Mouse (Mus musculus) cerebellum, adult (tissue): ENCODE results near the gene Meis1.

Source experiments
- ATAC-seq: cut with Nextera tagmentation; 2 replicates; pipeline ENCODE4 v1.9.2; 2017; ENCODE audit warnings: mild to moderate bottlenecking, moderate library complexity, mixed read lengths; ENCODE audit not compliant: insufficient number of reproducible peaks, low FRiP score, low TSS enrichment

Meis1 gene

GRCm38 (mm10) chr11:18957097-18957804, 61.5 kb downstream of the Meis1 start:
- no peak for ATAC-seq

GRCm38 (mm10) chr11:18955969-18956368, 62.8 kb downstream of the Meis1 start:
- ATAC-seq, result no peak

- ATAC-seq, result no peak
These were observed 63.9 kb downstream of the Meis1 start for GRCm38 (mm10) chr11:18954852-18955251.

GRCm38 (mm10) chr11:18953892-18954291, 64.9 kb downstream of the Meis1 start:
- no peak for ATAC-seq

GRCm38 (mm10) chr11:18948600-18949295, 70.0 kb downstream of the Meis1 start:
- no peak for ATAC-seq

- ATAC-seq, result no peak
These were observed 71.4 kb downstream of the Meis1 start for GRCm38 (mm10) chr11:18947434-18947833.

- no peak for ATAC-seq
These were observed 73.0 kb downstream of the Meis1 start for GRCm38 (mm10) chr11:18945778-18946177.

GRCm38 (mm10) chr11:18944972-18945625, 73.7 kb downstream of the Meis1 start:
- peak; percentile 58; the same call in 1 of the 2 replicates for ATAC-seq

- ATAC-seq, result no peak
These were observed 74.6 kb downstream of the Meis1 start for GRCm38 (mm10) chr11:18944209-18944608.

- no peak for ATAC-seq
These were observed 75.8 kb downstream of the Meis1 start for GRCm38 (mm10) chr11:18942990-18943389.

GRCm38 (mm10) chr11:18940916-18941315, 77.9 kb downstream of the Meis1 start:
- ATAC-seq, result no peak

GRCm38 (mm10) chr11:18934921-18935320, 83.9 kb downstream of the Meis1 start:
- ATAC-seq, result no peak

GRCm38 (mm10) chr11:18931001-18931874, 87.5 kb downstream of the Meis1 start:
- ATAC-seq, result no peak

GRCm38 (mm10) chr11:18929779-18930728, 88.7 kb downstream of the Meis1 start:
- no peak for ATAC-seq

- peak; percentile 80; the same call in 1 of the 2 replicates for ATAC-seq
These were observed 91.4 kb downstream of the Meis1 start for GRCm38 (mm10) chr11:18927351-18927750.

- no peak for ATAC-seq
These were observed 92.0 kb downstream of the Meis1 start for GRCm38 (mm10) chr11:18926798-18927197.

GRCm38 (mm10) chr11:18924583-18925334, 94.0 kb downstream of the Meis1 start:
- ATAC-seq, result no peak

GRCm38 (mm10) chr11:18923274-18923673, 95.5 kb downstream of the Meis1 start:
- no peak for ATAC-seq

GRCm38 (mm10) chr11:18920651-18921050, 98.1 kb downstream of the Meis1 start:
- no peak for ATAC-seq
